Mouse (Mus musculus): ENCODE measurements around the gene Gm36864. TPM values are rescaled to one million over a fixed set of nuclear protein-coding genes. Genes with fewer than 3 reads are reported as not detected.

Gm36864 gene
- polyA plus RNA-seq, 1 experiment from 2014 or later, result not detected

- H3K4me3 ChIP-seq (ENCODE audit: control insufficient read depth in 1 of 2, insufficient read depth in 1 of 2, low read depth in 1 of 2, low read length in 2 of 2), result no peak overlapping the region
- WGBS, result 84% methylated on average over 7 of the region's 7 CpGs
- no peak overlapping the region for H3K27ac ChIP-seq (replicated peaks in 1 of 2; ENCODE audit: control insufficient read depth in 1 of 2, insufficient read depth in 1 of 2, low read depth in 2 of 2, low read length in 2 of 2)
- no peaks in the 10 kb centered on the region for H3K36me3 ChIP-seq (ENCODE audit: control insufficient read depth, insufficient read depth, low read length)
- H3K9ac ChIP-seq (ENCODE audit: low read length), result no peak overlapping the region
- peaks cover 30% of the 10 kb centered on the region for H3K27me3 ChIP-seq (ENCODE audit: control insufficient read depth, insufficient read depth, low read length)
- H3K4me1 ChIP-seq (ENCODE audit: control insufficient read depth in 2 of 2, insufficient read depth in 2 of 2, low read length in 2 of 2), result no peaks in the 10 kb centered on the region
- H3K4me2 ChIP-seq (ENCODE audit: low read length), result no peak overlapping the region
- ATAC-seq (ENCODE audit: insufficient number of reproducible peaks, insufficient read depth, low FRiP score, low read depth), result no peak
- no peaks in the 10 kb centered on the region for H3K9me3 ChIP-seq (ENCODE audit: control insufficient read depth, low read length)
These were observed 36.6 kb downstream of the Gm36864 start for GRCm38 (mm10) chr7:44272546-44272945.

- no peak for ATAC-seq (ENCODE audit: insufficient number of reproducible peaks, insufficient read depth, low FRiP score, low read depth)
- 67% methylated on average over 7 of the region's 7 CpGs for WGBS
- H3K4me3 ChIP-seq (ENCODE audit: control insufficient read depth in 1 of 2, insufficient read depth in 1 of 2, low read depth in 1 of 2, low read length in 2 of 2), result no peak overlapping the region
- peaks cover 27% of the 10 kb centered on the region for H3K27me3 ChIP-seq (ENCODE audit: control insufficient read depth, insufficient read depth, low read length)
- H3K9me3 ChIP-seq (ENCODE audit: control insufficient read depth, low read length), result no peaks in the 10 kb centered on the region
- H3K36me3 ChIP-seq (ENCODE audit: control insufficient read depth, insufficient read depth, low read length), result no peaks in the 10 kb centered on the region
- no peaks in the 10 kb centered on the region for H3K4me1 ChIP-seq (ENCODE audit: control insufficient read depth in 2 of 2, insufficient read depth in 2 of 2, low read length in 2 of 2)
- no peak overlapping the region for H3K27ac ChIP-seq (replicated peaks in 1 of 2; ENCODE audit: control insufficient read depth in 1 of 2, insufficient read depth in 1 of 2, low read depth in 2 of 2, low read length in 2 of 2)
- H3K9ac ChIP-seq (ENCODE audit: low read length), result no peak overlapping the region
- no peak overlapping the region for H3K4me2 ChIP-seq (ENCODE audit: low read length)
These were observed 37.5 kb downstream of the Gm36864 start for GRCm38 (mm10) chr7:44273446-44273845.

GRCm38 (mm10) chr7:44274096-44274495 is 38.1 kb downstream of the Gm36864 start:
- H3K4me1 ChIP-seq (ENCODE audit: control insufficient read depth in 2 of 2, insufficient read depth in 2 of 2, low read length in 2 of 2), result no peaks in the 10 kb centered on the region
- no peak overlapping the region for H3K9ac ChIP-seq (ENCODE audit: low read length)
- H3K27me3 ChIP-seq (ENCODE audit: control insufficient read depth, insufficient read depth, low read length), result peaks cover 27% of the 10 kb centered on the region
- H3K4me3 ChIP-seq (ENCODE audit: control insufficient read depth in 1 of 2, insufficient read depth in 1 of 2, low read depth in 1 of 2, low read length in 2 of 2), result no peak overlapping the region
- no peak overlapping the region for H3K27ac ChIP-seq (replicated peaks in 1 of 2; ENCODE audit: control insufficient read depth in 1 of 2, insufficient read depth in 1 of 2, low read depth in 2 of 2, low read length in 2 of 2)
- H3K9me3 ChIP-seq (ENCODE audit: control insufficient read depth, low read length), result no peaks in the 10 kb centered on the region
- no peaks in the 10 kb centered on the region for H3K36me3 ChIP-seq (ENCODE audit: control insufficient read depth, insufficient read depth, low read length)
- WGBS, result 20% methylated on average over 11 of the region's 11 CpGs
- H3K4me2 ChIP-seq (ENCODE audit: low read length), result no peak overlapping the region
- ATAC-seq (ENCODE audit: insufficient number of reproducible peaks, insufficient read depth, low FRiP score, low read depth), result no peak

- whole genome bisulfite sequencing, result 67% methylated on average over 3 of the region's 3 CpGs
- H3K9ac ChIP-seq (ENCODE audit: low read length), result no peak overlapping the region
- H3K4me1 ChIP-seq (ENCODE audit: control insufficient read depth in 2 of 2, insufficient read depth in 2 of 2, low read length in 2 of 2), result no peaks in the 10 kb centered on the region
- ATAC-seq (ENCODE audit: insufficient number of reproducible peaks, insufficient read depth, low FRiP score, low read depth), result no peak
- peaks cover 27% of the 10 kb centered on the region for H3K27me3 ChIP-seq (ENCODE audit: control insufficient read depth, insufficient read depth, low read length)
- H3K4me2 ChIP-seq (ENCODE audit: low read length), result no peak overlapping the region
- no peak overlapping the region for H3K4me3 ChIP-seq (ENCODE audit: control insufficient read depth in 1 of 2, insufficient read depth in 1 of 2, low read depth in 1 of 2, low read length in 2 of 2)
- H3K9me3 ChIP-seq (ENCODE audit: control insufficient read depth, low read length), result no peaks in the 10 kb centered on the region
- H3K27ac ChIP-seq (replicated peaks in 1 of 2; ENCODE audit: control insufficient read depth in 1 of 2, insufficient read depth in 1 of 2, low read depth in 2 of 2, low read length in 2 of 2), result no peak overlapping the region
- H3K36me3 ChIP-seq (ENCODE audit: control insufficient read depth, insufficient read depth, low read length), result no peaks in the 10 kb centered on the region
These were observed 39.6 kb downstream of the Gm36864 start for GRCm38 (mm10) chr7:44275546-44275945.

- H3K9me3 ChIP-seq (ENCODE audit: control insufficient read depth, low read length), result no peaks in the 10 kb centered on the region
- H3K27me3 ChIP-seq (ENCODE audit: control insufficient read depth, insufficient read depth, low read length), result peaks cover 27% of the 10 kb centered on the region
- no peak overlapping the region for H3K4me3 ChIP-seq (ENCODE audit: control insufficient read depth in 1 of 2, insufficient read depth in 1 of 2, low read depth in 1 of 2, low read length in 2 of 2)
- no peak overlapping the region for H3K9ac ChIP-seq (ENCODE audit: low read length)
- H3K4me2 ChIP-seq (ENCODE audit: low read length), result no peak overlapping the region
- no peaks in the 10 kb centered on the region for H3K4me1 ChIP-seq (ENCODE audit: control insufficient read depth in 2 of 2, insufficient read depth in 2 of 2, low read length in 2 of 2)
- no peak for ATAC-seq (ENCODE audit: insufficient number of reproducible peaks, insufficient read depth, low FRiP score, low read depth)
- no peaks in the 10 kb centered on the region for H3K36me3 ChIP-seq (ENCODE audit: control insufficient read depth, insufficient read depth, low read length)
- H3K27ac ChIP-seq (replicated peaks in 1 of 2; ENCODE audit: control insufficient read depth in 1 of 2, insufficient read depth in 1 of 2, low read depth in 2 of 2, low read length in 2 of 2), result no peak overlapping the region
- 62% methylated on average over 10 of the region's 10 CpGs for WGBS
These were observed 40.7 kb downstream of the Gm36864 start for GRCm38 (mm10) chr7:44276461-44277249.

- Histone ChIP-seq H3K9ac (ENCODE audit: low read length) (no peak overlapping the region), H3K4me3 (ENCODE audit: control insufficient read depth in 1 of 2, insufficient read depth in 1 of 2, low read depth in 1 of 2, low read length in 2 of 2) (no peak overlapping the region), H3K4me2 (ENCODE audit: low read length) (no peak overlapping the region), H3K27ac (replicated peaks in 1 of 2; ENCODE audit: control insufficient read depth in 1 of 2, insufficient read depth in 1 of 2, low read depth in 2 of 2, low read length in 2 of 2) (no peak overlapping the region), H3K4me1 (ENCODE audit: control insufficient read depth in 2 of 2, insufficient read depth in 2 of 2, low read length in 2 of 2) (no peaks in the 10 kb centered on the region), H3K9me3 (ENCODE audit: control insufficient read depth, low read length) (no peaks in the 10 kb centered on the region), H3K36me3 (ENCODE audit: control insufficient read depth, insufficient read depth, low read length) (no peaks in the 10 kb centered on the region), H3K27me3 (ENCODE audit: control insufficient read depth, insufficient read depth, low read length) (peaks cover 27% of the 10 kb centered on the region)
- ATAC-seq (ENCODE audit: insufficient number of reproducible peaks, insufficient read depth, low FRiP score, low read depth), result no peak
- WGBS, result 44% methylated on average over 2 of the region's 2 CpGs
These were observed 41.3 kb downstream of the Gm36864 start for GRCm38 (mm10) chr7:44277250-44277622.

GRCm38 (mm10) chr7:44280959-44281358 is 45.0 kb downstream of the Gm36864 start:
- 0 out of 2 replicates have a peak, but pooled peaks cover under 1% of the 10 kb centered on the region for H3K27me3 ChIP-seq (ENCODE audit: control insufficient read depth, insufficient read depth, low read length)
- no peak overlapping the region for H3K27ac ChIP-seq (replicated peaks in 1 of 2; ENCODE audit: control insufficient read depth in 1 of 2, insufficient read depth in 1 of 2, low read depth in 2 of 2, low read length in 2 of 2)
- no peaks in the 10 kb centered on the region for H3K4me1 ChIP-seq (ENCODE audit: control insufficient read depth in 2 of 2, insufficient read depth in 2 of 2, low read length in 2 of 2)
- H3K9ac ChIP-seq (ENCODE audit: low read length), result no peak overlapping the region
- no peaks in the 10 kb centered on the region for H3K36me3 ChIP-seq (ENCODE audit: control insufficient read depth, insufficient read depth, low read length)
- 46% methylated on average over 1 of the region's 1 CpGs for WGBS
- H3K4me2 ChIP-seq (ENCODE audit: low read length), result no peak overlapping the region
- no peak for ATAC-seq (ENCODE audit: insufficient number of reproducible peaks, insufficient read depth, low FRiP score, low read depth)
- no peak overlapping the region for H3K4me3 ChIP-seq (ENCODE audit: control insufficient read depth in 1 of 2, insufficient read depth in 1 of 2, low read depth in 1 of 2, low read length in 2 of 2)
- no peaks in the 10 kb centered on the region for H3K9me3 ChIP-seq (ENCODE audit: control insufficient read depth, low read length)

GRCm38 (mm10) chr7:44281586-44281985 is 45.6 kb downstream of the Gm36864 start:
- Histone ChIP-seq H3K9ac (ENCODE audit: low read length) (no peak overlapping the region), H3K27ac (replicated peaks in 1 of 2; ENCODE audit: control insufficient read depth in 1 of 2, insufficient read depth in 1 of 2, low read depth in 2 of 2, low read length in 2 of 2) (no peak overlapping the region), H3K36me3 (ENCODE audit: control insufficient read depth, insufficient read depth, low read length) (no peaks in the 10 kb centered on the region), H3K4me1 (ENCODE audit: control insufficient read depth in 2 of 2, insufficient read depth in 2 of 2, low read length in 2 of 2) (no peaks in the 10 kb centered on the region), H3K9me3 (ENCODE audit: control insufficient read depth, low read length) (no peaks in the 10 kb centered on the region), H3K4me3 (ENCODE audit: control insufficient read depth in 1 of 2, insufficient read depth in 1 of 2, low read depth in 1 of 2, low read length in 2 of 2) (no peak overlapping the region), H3K27me3 (ENCODE audit: control insufficient read depth, insufficient read depth, low read length) (no peaks in the 10 kb centered on the region), H3K4me2 (ENCODE audit: low read length) (no peak overlapping the region)
- 68% methylated on average over 7 of the region's 7 CpGs for WGBS
- no peak for ATAC-seq (ENCODE audit: insufficient number of reproducible peaks, insufficient read depth, low FRiP score, low read depth)

Data from heart, embryonic 14.5 days (tissue).